Mouse (Mus musculus): ENCODE results near the gene Gstm1. TPM values are rescaled to one million over a fixed set of nuclear protein-coding genes. Genes with fewer than 3 reads are reported as not detected.

Gstm1 gene
- total and polyA plus RNA-seq, 3 experiments, result 334 to 658 (median 410) TPM

- H3K4me1 ChIP-seq (ENCODE audit: control insufficient read depth, insufficient read depth, low read length), result peaks cover 14% of the 10 kb centered on the region
- H3K9ac ChIP-seq (ENCODE audit: low read depth, low read length), result no peak overlapping the region
- intact Hi-C loops (cut with DNase I), result loop anchor here (5.0 kb wide), 1 partner anchor 33 kb away; the partner anchor contains the start of gene Gstm1
- H3K27ac ChIP-seq, result no peak overlapping the region
- TF ChIP-seq CTCF (IDR thresholded peaks at IDR 0.05) (no peak), POLR2A (IDR thresholded peaks at IDR 0.05; ENCODE audit: insufficient read depth, low read depth, low read length) (no peak), EP300 (IDR thresholded peaks at IDR 0.05; ENCODE audit: insufficient read depth, low read depth, low read length) (no peak)
- no peak overlapping the region for H3K4me3 ChIP-seq
- DNase-seq, result no peak
- no peaks in the 10 kb centered on the region for H3K79me2 ChIP-seq (replicated peaks; ENCODE audit: control insufficient read depth, insufficient read depth, low read length)
- WGBS, result 72% methylated on average over 5 of the region's 5 CpGs
- H3K36me3 ChIP-seq (ENCODE audit: control insufficient read depth, insufficient read depth, low read length), result no peaks in the 10 kb centered on the region
- H3K27me3 ChIP-seq (ENCODE audit: control insufficient read depth, insufficient read depth, low read length), result no peaks in the 10 kb centered on the region
These were observed 33.3 kb downstream of the Gstm1 start for GRCm38 (mm10) chr3:107984471-107984870.

GRCm38 (mm10) chr3:107983771-107984170 lies 34.0 kb downstream of the Gstm1 start:
- H3K4me3 ChIP-seq, result no peak overlapping the region
- no peaks in the 10 kb centered on the region for H3K27me3 ChIP-seq (ENCODE audit: control insufficient read depth, insufficient read depth, low read length)
- no peak overlapping the region for H3K27ac ChIP-seq
- H3K79me2 ChIP-seq (replicated peaks; ENCODE audit: control insufficient read depth, insufficient read depth, low read length), result no peaks in the 10 kb centered on the region
- peaks cover 14% of the 10 kb centered on the region for H3K4me1 ChIP-seq (ENCODE audit: control insufficient read depth, insufficient read depth, low read length)
- no peaks in the 10 kb centered on the region for H3K36me3 ChIP-seq (ENCODE audit: control insufficient read depth, insufficient read depth, low read length)
- 53% methylated on average over 3 of the region's 3 CpGs for WGBS
- no peak for TF ChIP-seq POLR2A (IDR thresholded peaks at IDR 0.05; ENCODE audit: insufficient read depth, low read depth, low read length)
- no peak for TF ChIP-seq EP300 (IDR thresholded peaks at IDR 0.05; ENCODE audit: insufficient read depth, low read depth, low read length)
- no peak for TF ChIP-seq CTCF (IDR thresholded peaks at IDR 0.05)
- no peak overlapping the region for H3K9ac ChIP-seq (ENCODE audit: low read depth, low read length)
- intact Hi-C loops (cut with DNase I), result loop anchor here (2.0 to 5.0 kb wide), 2 partner anchors 19 to 34 kb away; partner anchors contain the start of gene Gstm1
- DNase-seq, result no peak

GRCm38 (mm10) chr3:107982726-107983125 lies 35.0 kb downstream of the Gstm1 start:
- H3K4me1 ChIP-seq (ENCODE audit: control insufficient read depth, insufficient read depth, low read length), result peaks cover 14% of the 10 kb centered on the region
- no peak for DNase-seq
- intact Hi-C loops (cut with DNase I), result loop anchor here (2.0 to 5.0 kb wide), 2 partner anchors 18 to 35 kb away; partner anchors contain the start of gene Gstm1
- H3K79me2 ChIP-seq (replicated peaks; ENCODE audit: control insufficient read depth, insufficient read depth, low read length), result no peaks in the 10 kb centered on the region
- H3K27ac ChIP-seq, result no peak overlapping the region
- no peak overlapping the region for H3K4me3 ChIP-seq
- TF ChIP-seq POLR2A (IDR thresholded peaks at IDR 0.05; ENCODE audit: insufficient read depth, low read depth, low read length) (no peak), EP300 (IDR thresholded peaks at IDR 0.05; ENCODE audit: insufficient read depth, low read depth, low read length) (no peak), CTCF (IDR thresholded peaks at IDR 0.05) (no peak)
- no peak overlapping the region for H3K9ac ChIP-seq (ENCODE audit: low read depth, low read length)
- H3K36me3 ChIP-seq (ENCODE audit: control insufficient read depth, insufficient read depth, low read length), result no peaks in the 10 kb centered on the region
- WGBS, result 74% methylated on average over 6 of the region's 6 CpGs
- no peaks in the 10 kb centered on the region for H3K27me3 ChIP-seq (ENCODE audit: control insufficient read depth, insufficient read depth, low read length)

- Histone ChIP-seq H3K36me3 (ENCODE audit: control insufficient read depth, insufficient read depth, low read length) (no peaks in the 10 kb centered on the region), H3K27ac (no peak overlapping the region), H3K4me1 (ENCODE audit: control insufficient read depth, insufficient read depth, low read length) (peaks cover 9% of the 10 kb centered on the region), H3K27me3 (ENCODE audit: control insufficient read depth, insufficient read depth, low read length) (no peaks in the 10 kb centered on the region), H3K4me3 (no peak overlapping the region), H3K9ac (ENCODE audit: low read depth, low read length) (no peak overlapping the region), H3K79me2 (replicated peaks; ENCODE audit: control insufficient read depth, insufficient read depth, low read length) (no peaks in the 10 kb centered on the region)
- TF ChIP-seq POLR2A (IDR thresholded peaks at IDR 0.05; ENCODE audit: insufficient read depth, low read depth, low read length), result no peak
- TF ChIP-seq CTCF (IDR thresholded peaks at IDR 0.05), result no peak
- no peak for TF ChIP-seq EP300 (IDR thresholded peaks at IDR 0.05; ENCODE audit: insufficient read depth, low read depth, low read length)
- DNase-seq, result no peak
- intact Hi-C loops (cut with DNase I), result loop anchor here (5.0 kb wide), 1 partner anchor 36 kb away; the partner anchor contains the start of gene Gstm1
- 72% methylated on average over 3 of the region's 3 CpGs for WGBS
These were observed 36.5 kb downstream of the Gstm1 start for GRCm38 (mm10) chr3:107981261-107981660.

- Histone ChIP-seq H3K27ac (no peak overlapping the region), H3K36me3 (ENCODE audit: control insufficient read depth, insufficient read depth, low read length) (no peaks in the 10 kb centered on the region), H3K79me2 (replicated peaks; ENCODE audit: control insufficient read depth, insufficient read depth, low read length) (no peaks in the 10 kb centered on the region), H3K9ac (ENCODE audit: low read depth, low read length) (no peak overlapping the region), H3K4me3 (no peak overlapping the region), H3K27me3 (ENCODE audit: control insufficient read depth, insufficient read depth, low read length) (no peaks in the 10 kb centered on the region), H3K4me1 (ENCODE audit: control insufficient read depth, insufficient read depth, low read length) (no peaks in the 10 kb centered on the region)
- no peak for DNase-seq
- intact Hi-C loops (cut with DNase I), result no loop called here
- TF ChIP-seq POLR2A (IDR thresholded peaks at IDR 0.05; ENCODE audit: insufficient read depth, low read depth, low read length) (no peak), CTCF (IDR thresholded peaks at IDR 0.05) (no peak), EP300 (IDR thresholded peaks at IDR 0.05; ENCODE audit: insufficient read depth, low read depth, low read length) (no peak)
- WGBS, result 42% methylated on average over 3 of the region's 3 CpGs
These were observed 40.1 kb downstream of the Gstm1 start for GRCm38 (mm10) chr3:107977691-107978090.

- WGBS, result 88% methylated on average over 1 of the region's 1 CpGs
- H3K79me2 ChIP-seq (replicated peaks; ENCODE audit: control insufficient read depth, insufficient read depth, low read length), result no peaks in the 10 kb centered on the region
- DNase-seq, result no peak
- TF ChIP-seq EP300 (IDR thresholded peaks at IDR 0.05; ENCODE audit: insufficient read depth, low read depth, low read length) (no peak), POLR2A (IDR thresholded peaks at IDR 0.05; ENCODE audit: insufficient read depth, low read depth, low read length) (no peak), CTCF (IDR thresholded peaks at IDR 0.05) (no peak)
- no peak overlapping the region for H3K27ac ChIP-seq
- H3K27me3 ChIP-seq (ENCODE audit: control insufficient read depth, insufficient read depth, low read length), result no peaks in the 10 kb centered on the region
- H3K36me3 ChIP-seq (ENCODE audit: control insufficient read depth, insufficient read depth, low read length), result no peaks in the 10 kb centered on the region
- H3K4me3 ChIP-seq, result no peak overlapping the region
- no peaks in the 10 kb centered on the region for H3K4me1 ChIP-seq (ENCODE audit: control insufficient read depth, insufficient read depth, low read length)
- H3K9ac ChIP-seq (ENCODE audit: low read depth, low read length), result no peak overlapping the region
- intact Hi-C loops (cut with DNase I), result no loop called here
These were observed 43.5 kb downstream of the Gstm1 start for GRCm38 (mm10) chr3:107974237-107974636.
